Mouse (Mus musculus): ENCODE data around the gene Trp53tg5. TPM values are rescaled to one million over a fixed set of nuclear protein-coding genes. Genes with fewer than 3 reads are reported as not detected.
A peak's percentile ranks its signal among the peaks of the same experiment; 100 is the strongest.

The Trp53tg5 gene
- total and polyA plus RNA-seq, 3 experiments, result not detected

GRCm38 (mm10) chr2:164496331-164496730 lies 22.8 kb upstream of the Trp53tg5 start:
- Histone ChIP-seq H3K4me3 (replicated peaks in 1 of 3; ENCODE audit: low read depth in 2 of 3, low read length in 2 of 3, poor library complexity in 1 of 3) (peak overlapping the region; percentile 25 to 93 (median 79)), H3K36me3 (replicated peaks in 1 of 2; ENCODE audit: control insufficient read depth in 1 of 2, insufficient read depth in 1 of 2, low read length in 1 of 2) (peaks cover 22 to 26% of the 10 kb centered on the region in 2 experiments), H3K27ac (ENCODE audit: insufficient read depth, low read depth) (no peak overlapping the region), H3K4me2 (ENCODE audit: insufficient read depth, low read depth, poor library complexity, severe bottlenecking) (peak overlapping the region; percentile 99), H3K9me3 (replicated peaks; ENCODE audit: low read length) (no peaks in the 10 kb centered on the region), H3K27me3 (replicated peaks) (no peaks in the 10 kb centered on the region), H3K79me2 (replicated peaks; ENCODE audit: control insufficient read depth, extremely low read depth, insufficient read depth, poor library complexity, severe bottlenecking) (peaks cover 4% of the 10 kb centered on the region), H3K4me1 (ENCODE audit: control insufficient read depth in 1 of 2, insufficient read depth in 2 of 2) (peaks cover 8 to 39% of the 10 kb centered on the region in 2 experiments), H3K9ac (ENCODE audit: insufficient read depth, low read depth) (0 out of 2 replicates have a peak overlapping the region, but pooled peaks have one; percentile 81)
- peak; percentile 40 for DNase-seq (ENCODE audit: extremely low read depth)
- TF ChIP-seq JUND (conservative IDR thresholded peaks at IDR 0.05; ENCODE audit: low read depth, low read length) (no peak), MAX (IDR thresholded peaks at IDR 0.05; ENCODE audit: low read length) (peak; percentile 22; the same call in 1 of the 2 replicates), USF2 (conservative IDR thresholded peaks at IDR 0.05; ENCODE audit: low read depth, low read length) (no peak)
- dilution Hi-C loops (cut with MboI; ENCODE audit: extremely low pct_ligation_motif_present, extremely low pct_unique_long_range_greater_than_20kb, low sequenced_read_pairs), result no loop called here
- in situ Hi-C loops (cut with MboI; ENCODE audit: low pct_ligation_motif_present, low pct_unique_long_range_greater_than_20kb, low sequenced_read_pairs), result no loop called here

DNA sequence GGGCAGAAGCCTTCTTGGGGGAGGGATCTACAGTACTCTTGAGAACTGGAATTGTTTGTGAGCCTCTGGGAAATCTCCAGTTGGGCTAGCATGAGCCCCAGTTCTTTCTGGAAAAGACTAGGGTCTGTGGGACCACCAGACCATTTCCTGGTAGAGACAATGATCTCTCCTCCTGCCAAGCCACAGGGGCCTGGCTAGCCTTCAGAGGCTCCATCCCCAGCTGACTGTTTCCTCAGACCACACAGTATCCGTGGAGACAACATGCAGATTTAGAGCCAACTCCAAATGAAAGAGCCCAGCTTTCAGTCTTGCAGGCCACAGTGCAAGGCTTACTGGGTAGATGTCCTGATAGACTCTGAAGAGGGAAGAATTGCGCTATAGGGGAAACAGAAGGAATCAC lies 20.6 kb upstream of the Trp53tg5 start:
- H3K36me3 ChIP-seq (replicated peaks in 1 of 2; ENCODE audit: control insufficient read depth in 1 of 2, insufficient read depth in 1 of 2, low read length in 1 of 2), result peaks cover 5 to 13% of the 10 kb centered on the region in 2 experiments
- H3K27me3 ChIP-seq (replicated peaks), result no peaks in the 10 kb centered on the region
- TF ChIP-seq JUND (conservative IDR thresholded peaks at IDR 0.05; ENCODE audit: low read depth, low read length) (no peak), ZKSCAN1 (IDR thresholded peaks at IDR 0.05; ENCODE audit: borderline replicate concordance, low read depth, low read length) (no peak), POLR2AphosphoS2 (IDR thresholded peaks at IDR 0.05; ENCODE audit: low read depth, low read length) (no peak), CTCF (conservative IDR thresholded peaks at IDR 0.05 in 1 of 2, IDR thresholded peaks at IDR 0.05 in 1 of 2; ENCODE audit: low read depth in 2 of 2, low read length in 2 of 2) (no peak), SIN3A (IDR thresholded peaks at IDR 0.05; ENCODE audit: low read length) (no peak), MAFK (IDR thresholded peaks at IDR 0.05; ENCODE audit: insufficient replicate concordance, low read length) (no peak), ZMIZ1 (IDR thresholded peaks at IDR 0.05; ENCODE audit: low read depth, low read length) (no peak), UBTF (IDR thresholded peaks at IDR 0.05; ENCODE audit: low read depth, low read length) (no peak), PAX5 (IDR thresholded peaks at IDR 0.05; ENCODE audit: low read length) (no peak), MAX (IDR thresholded peaks at IDR 0.05; ENCODE audit: low read length) (no peak), NELFE (IDR thresholded peaks at IDR 0.05; ENCODE audit: low read depth, low read length) (no peak), TCF12 (IDR thresholded peaks at IDR 0.05; ENCODE audit: low read depth, low read length) (no peak), HCFC1 (IDR thresholded peaks at IDR 0.05; ENCODE audit: low read depth, low read length) (no peak), RCOR1 (conservative IDR thresholded peaks at IDR 0.05; ENCODE audit: low read depth, low read length) (no peak), RAD21 (IDR thresholded peaks at IDR 0.05; ENCODE audit: low read depth, low read length) (no peak), GABPA (IDR thresholded peaks at IDR 0.05; ENCODE audit: insufficient replicate concordance, low read depth, low read length) (no peak)
- DNase-seq (ENCODE audit: extremely low read depth), result no peak
- no peak overlapping the region for H3K4me3 ChIP-seq (replicated peaks in 1 of 3; ENCODE audit: low read depth in 2 of 3, low read length in 2 of 3, poor library complexity in 1 of 3)
- in situ Hi-C loops (cut with MboI; ENCODE audit: low pct_ligation_motif_present, low pct_unique_long_range_greater_than_20kb, low sequenced_read_pairs) (no loop called here), dilution Hi-C loops (cut with MboI; ENCODE audit: extremely low pct_ligation_motif_present, extremely low pct_unique_long_range_greater_than_20kb, low sequenced_read_pairs) (no loop called here)
- peaks cover 8 to 36% of the 10 kb centered on the region in 2 experiments for H3K4me1 ChIP-seq (ENCODE audit: control insufficient read depth in 1 of 2, insufficient read depth in 2 of 2)
- no peak overlapping the region for H3K27ac ChIP-seq (ENCODE audit: insufficient read depth, low read depth)
- H3K9ac ChIP-seq (ENCODE audit: insufficient read depth, low read depth), result no peak overlapping the region
- H3K9me3 ChIP-seq (replicated peaks; ENCODE audit: low read length), result no peaks in the 10 kb centered on the region
- peaks cover 4% of the 10 kb centered on the region; the same call in 1 of the 2 replicates for H3K79me2 ChIP-seq (replicated peaks; ENCODE audit: control insufficient read depth, extremely low read depth, insufficient read depth, poor library complexity, severe bottlenecking)
- no peak overlapping the region for H3K4me2 ChIP-seq (ENCODE audit: insufficient read depth, low read depth, poor library complexity, severe bottlenecking)

Data from CH12.LX (cell line).